In the genomic region with DNA sequence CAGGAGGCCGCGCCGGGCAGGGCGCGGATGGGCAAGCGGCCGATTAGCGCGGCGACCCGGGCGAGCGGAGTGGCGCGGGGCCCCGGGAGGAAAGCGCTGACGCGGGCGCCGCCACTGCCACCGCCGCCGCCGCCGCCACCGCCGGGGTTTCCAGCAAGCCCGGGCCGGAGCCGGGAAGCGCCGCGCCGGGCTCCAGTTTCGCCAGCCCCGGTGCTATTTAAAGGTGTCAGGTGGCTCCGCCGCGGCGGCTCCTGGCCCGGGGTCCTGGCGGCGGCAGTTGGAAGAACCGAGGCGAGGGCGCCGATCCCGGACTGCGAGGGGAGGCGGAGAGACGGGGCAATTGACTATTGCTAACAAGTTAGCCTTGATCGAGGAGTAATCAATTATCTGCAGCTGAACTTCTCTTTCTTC, we compare ENCODE assay signal across 9 mouse cellular contexts. TPM values are rescaled to one million over a fixed set of nuclear protein-coding genes. Genes with fewer than 3 reads are reported as not detected.
DNase-seq lines count a peak whose midpoint lies in the region; ATAC-seq and TF ChIP-seq lines count a peak whose summit lies in the region.
"Had no signal": no experiment of that assay in that cellular context is flagged by ENCODE, and none has a peak within 500 bp of the region (broad histone marks: within the 10 kb centered on the region; RNA-seq: fewer than 3 reads in every experiment).

No protein-coding gene starts in this region.

- WGBS in limb, embryonic 12.5 days, result under 1% methylated on average over 44 of the region's 53 CpGs
- WGBS in stomach, embryonic 15.5 days, result 1% methylated on average over 52 of the region's 53 CpGs

- H3K4me3 ChIP-seq in megakaryocyte, embryonic 14.5 days (replicated peaks), result peak overlapping the region; percentile 67
- peak overlapping the region; percentile 88 for H3K4me3 ChIP-seq in gastrocnemius, adult 2 months
- peak overlapping the region; percentile 42 for H3K4me3 ChIP-seq in limb, embryonic 12.5 days (replicated peaks)
- peak overlapping the region; percentile 33 for H3K4me3 ChIP-seq in stomach, embryonic 15.5 days (replicated peaks)

- H3K9ac ChIP-seq in limb, embryonic 12.5 days (replicated peaks), result peak overlapping the region; percentile 48
- H3K9ac ChIP-seq in stomach, embryonic 15.5 days, result no peak overlapping the region

- intact Hi-C loops in gastrocnemius, adult 2 months (cut with DNase I), result loop anchor here (2.0 kb wide), 1 partner anchor 65 kb away; no protein-coding TSS in a partner anchor

- H3K27me3 ChIP-seq in megakaryocyte, embryonic 14.5 days (replicated peaks), result peaks cover 99% of the 10 kb centered on the region
- peaks cover 99% of the 10 kb centered on the region for H3K27me3 ChIP-seq in limb, embryonic 12.5 days
- peaks cover 89% of the 10 kb centered on the region for H3K27me3 ChIP-seq in stomach, embryonic 15.5 days (replicated peaks)

- H3K27ac ChIP-seq in gastrocnemius, adult 2 months, result peak overlapping the region; percentile 98
- peak overlapping the region; percentile 72 for H3K27ac ChIP-seq in limb, embryonic 12.5 days
- no peak overlapping the region for H3K27ac ChIP-seq in stomach, embryonic 15.5 days

- no peak for ATAC-seq in megakaryocyte, adult 5-6 weeks (ENCODE audit: poor library complexity, severe bottlenecking)
- ATAC-seq in limb, embryonic 12.5 days (ENCODE audit: insufficient number of reproducible peaks, insufficient read depth, low FRiP score, low TSS enrichment, low read depth), result no peak
- ATAC-seq in stomach, embryonic 15.5 days (ENCODE audit: insufficient read depth, low FRiP score, low read depth), result no peak

- peaks cover 52% of the 10 kb centered on the region for H3K4me1 ChIP-seq in megakaryocyte, embryonic 14.5 days
- peaks cover 42% of the 10 kb centered on the region for H3K4me1 ChIP-seq in limb, embryonic 12.5 days (replicated peaks)
- peaks cover 37% of the 10 kb centered on the region for H3K4me1 ChIP-seq in stomach, embryonic 15.5 days

- TF ChIP-seq CTCF in gastrocnemius, adult 2 months (IDR thresholded peaks at IDR 0.05), result no peak

- no peaks in the 10 kb centered on the region for H3K36me3 ChIP-seq in megakaryocyte, embryonic 14.5 days (replicated peaks; ENCODE audit: low read length)
- H3K36me3 ChIP-seq in limb, embryonic 12.5 days, result no peaks in the 10 kb centered on the region
- no peaks in the 10 kb centered on the region for H3K36me3 ChIP-seq in stomach, embryonic 15.5 days

- peak; percentile 92 for DNase-seq in gastrocnemius, adult 2 months
- no peak for DNase-seq in right cerebral cortex, adult 2 months (ENCODE audit: low spot score in 2 of 2)
- DNase-seq in urinary bladder, postnatal 4 days (ENCODE audit: low spot score in 2 of 2), result no peak
- no peak for DNase-seq in lung, postnatal 4 days

- no peaks in the 10 kb centered on the region for H3K9me3 ChIP-seq in megakaryocyte, embryonic 14.5 days
- H3K9me3 ChIP-seq in limb, embryonic 12.5 days, result no peaks in the 10 kb centered on the region
- H3K9me3 ChIP-seq in stomach, embryonic 15.5 days, result no peaks in the 10 kb centered on the region

- H3K4me2 ChIP-seq in limb, embryonic 12.5 days, result peak overlapping the region; percentile 67
- peak overlapping the region; percentile 69 for H3K4me2 ChIP-seq in stomach, embryonic 15.5 days

RNA-seq across cellular contexts. Expression of a gene that starts 0.3 kb away (rescaled TPM):
- 0.34 TPM in 1 of 2 replicates, not detected in the other for polyA plus RNA-seq in megakaryocyte, embryonic 14.5 days (2012; ENCODE audit: insufficient read depth, low replicate concordance)
- total RNA-seq in megakaryocyte, adult 5-6 weeks (2015), result not detected in 2 replicates
- not detected in 2 replicates for total RNA-seq in megakaryocyte, adult 5-6 weeks (2017)
- total RNA-seq in gastrocnemius, adult 2 months (2021), result 10 to 100 TPM; 46.0 to 66.8 TPM
- 2.8 and 3.1 TPM in 2 replicates for polyA plus RNA-seq in limb, embryonic 12.5 days (2016; fragmentation: Nextera tagmentation; extraction: Ambion mirVana)
- 0.05 TPM in 1 of 2 replicates, not detected in the other for polyA plus RNA-seq in stomach, embryonic 15.5 days (2015; fragmentation: Nextera tagmentation; extraction: Ambion mirVana)
- polyA plus RNA-seq: liver, adult 2 months had no signal

Comparison
In these comparisons a context has a peak if more than half of its experiments do, and no peak if none do; other contexts are left out.
1. H3K4me3 ChIP-seq: peak in every context shown above with its lines; median percentile 88 in gastrocnemius, adult 2 months; 67 in megakaryocyte, embryonic 14.5 days; 42 in limb, embryonic 12.5 days; 33 in stomach, embryonic 15.5 days.